Mouse (Mus musculus) urinary bladder, adult 18-20 months (tissue): ENCODE measurements around the gene Zic4.

Experiments used
- DNase-seq, 2 experiments: peaks; one replicate each; pipeline ENCODE4 v3.0.0; 2022; ENCODE audit warnings: low spot score in 2 of 2, mixed read lengths in 2 of 2

Zic4 gene

GRCm38 (mm10) chr9:91380458-91380914 is 18.3 kb downstream of the Zic4 start:
- DNase-seq, result no peak

- no peak for DNase-seq
Observed at GRCm38 (mm10) chr9:91381284-91382110, 19.3 kb downstream of the Zic4 start.

- DNase-seq, result no peak
Observed at GRCm38 (mm10) chr9:91382111-91382379, 19.8 kb downstream of the Zic4 start.

DNA sequence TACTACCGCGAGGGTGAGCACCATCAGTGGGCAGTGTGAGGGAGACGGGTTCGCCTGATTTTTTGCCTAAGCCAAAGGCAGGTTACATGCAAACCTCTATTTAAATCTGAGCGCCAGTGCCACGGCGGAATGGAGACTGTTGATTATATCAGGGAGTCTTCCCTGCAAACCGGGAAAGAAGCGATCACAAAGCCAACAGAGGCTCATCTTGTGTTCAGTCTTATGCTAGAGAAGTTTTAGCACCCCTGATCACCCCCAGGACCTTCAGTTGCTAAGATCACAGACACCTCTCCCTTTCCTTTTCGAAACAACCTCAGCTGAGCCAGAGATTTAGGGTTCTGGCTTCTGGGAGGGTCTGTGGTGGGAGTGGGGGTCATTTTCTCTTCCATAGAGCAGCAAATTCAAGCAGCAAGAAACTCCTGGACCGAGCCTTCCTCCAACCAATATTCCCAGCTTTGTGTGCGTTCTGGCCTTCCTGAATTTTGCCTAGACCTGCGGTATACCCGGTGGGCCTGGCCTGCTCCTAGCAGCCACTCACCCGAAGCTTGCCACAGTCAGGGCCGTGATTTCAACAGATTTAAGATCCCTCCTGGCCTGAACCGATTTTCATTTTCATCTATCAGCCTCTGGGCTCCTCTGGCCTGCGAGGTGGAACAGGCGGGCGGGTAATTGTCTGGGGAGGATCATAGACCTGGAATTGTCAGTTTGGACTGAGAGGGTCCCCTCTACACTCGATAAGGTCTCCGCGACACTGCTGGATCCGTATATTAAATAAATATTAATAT is 20.4 kb downstream of the Zic4 start:
- DNase-seq, result no peak

DNA sequence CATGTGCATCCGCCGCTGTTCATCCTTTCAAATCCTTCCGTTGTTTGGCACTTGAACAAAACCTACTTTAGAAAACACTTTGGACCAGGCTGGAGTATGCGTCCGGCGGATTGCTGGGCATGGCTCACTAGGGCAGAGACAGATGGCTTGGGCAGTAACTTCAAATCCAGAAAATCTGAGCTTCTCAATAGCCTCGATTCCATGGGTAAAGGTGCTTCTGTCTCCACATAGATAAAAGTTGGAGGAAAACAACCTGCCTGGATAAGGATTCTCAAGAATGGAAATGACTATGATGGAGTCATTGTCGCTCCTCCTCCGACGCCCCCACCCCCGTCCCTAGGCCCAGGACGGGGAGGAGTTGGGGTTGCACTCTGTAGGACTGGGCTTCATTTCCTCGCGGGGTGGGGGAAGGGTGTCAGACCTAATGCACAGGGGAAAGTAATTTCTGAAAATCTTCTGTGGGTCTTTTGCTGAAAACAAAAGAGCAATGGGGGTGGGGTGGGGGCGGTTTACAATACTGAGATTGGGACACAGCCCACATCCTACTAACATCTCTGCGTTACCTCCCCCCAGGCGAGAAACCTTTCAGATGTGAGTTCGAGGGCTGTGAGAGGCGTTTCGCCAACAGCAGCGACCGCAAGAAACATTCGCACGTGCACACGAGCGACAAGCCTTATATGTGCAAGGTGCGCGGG is 21.4 kb downstream of the Zic4 start:
- DNase-seq, result no peak

DNA sequence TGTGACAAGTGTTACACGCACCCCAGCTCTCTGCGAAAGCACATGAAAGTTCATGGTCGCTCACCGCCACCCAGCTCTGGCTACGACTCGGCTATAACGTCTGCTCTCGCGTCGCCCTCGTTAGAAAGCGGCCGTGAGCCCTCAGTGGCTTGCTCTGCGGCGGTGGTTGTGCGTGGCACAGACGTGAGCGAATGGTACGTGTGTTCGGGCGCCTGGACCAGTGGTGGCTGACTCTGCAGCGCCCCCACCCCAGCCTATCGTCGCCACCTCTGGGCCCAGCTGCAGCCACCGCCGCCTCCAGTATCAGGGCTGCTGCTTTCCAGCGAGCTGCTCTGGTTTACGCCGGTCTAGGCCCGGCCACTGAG is 21.9 kb downstream of the Zic4 start:
- no peak for DNase-seq

DNA sequence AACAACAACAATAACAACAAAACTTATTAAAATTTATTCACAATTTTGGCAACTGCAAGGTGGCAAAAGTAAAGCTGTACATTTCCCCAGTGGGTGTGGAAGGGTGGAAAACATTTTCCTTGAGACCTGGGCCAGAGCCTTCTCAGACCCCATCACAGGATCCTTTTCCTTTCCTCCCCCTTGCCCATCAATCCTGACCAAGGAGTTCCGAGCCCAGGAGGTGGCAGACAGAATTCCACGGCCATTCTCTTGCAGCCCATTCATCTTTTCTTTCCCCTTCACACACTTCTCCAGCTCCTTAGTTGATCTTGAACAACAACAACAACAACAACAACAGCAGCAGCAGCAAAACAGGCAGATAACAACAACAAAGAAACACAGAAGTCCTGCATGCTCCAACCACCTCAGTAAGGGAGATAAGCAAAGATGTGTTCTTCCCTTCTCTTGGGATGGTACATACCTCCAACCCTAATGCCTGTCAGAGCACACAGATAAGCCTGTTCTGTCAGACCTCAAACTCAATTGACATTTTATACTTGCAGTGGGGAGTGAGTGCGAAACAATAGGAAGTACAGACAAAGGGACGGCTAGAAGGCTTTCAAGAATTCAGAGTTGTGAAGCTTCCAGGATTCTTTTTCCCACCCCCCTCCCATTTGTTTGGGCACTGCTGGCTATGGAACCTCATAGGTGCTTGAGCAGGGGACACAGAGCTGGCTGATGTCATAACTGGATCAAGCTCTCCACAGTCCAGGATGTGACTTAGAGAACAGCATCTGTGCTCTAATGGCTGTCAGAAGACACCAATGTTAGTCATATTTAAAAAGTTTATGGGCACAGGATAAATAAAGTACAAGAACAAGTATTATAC is 22.7 kb downstream of the Zic4 start:
- no peak for DNase-seq

- no peak for DNase-seq
Observed at GRCm38 (mm10) chr9:91385561-91386430, 23.6 kb downstream of the Zic4 start.

GRCm38 (mm10) chr9:91386502-91386890 is 24.3 kb downstream of the Zic4 start:
- no peak for DNase-seq

- DNase-seq, result no peak
Observed at GRCm38 (mm10) chr9:91386891-91387739, 24.9 kb downstream of the Zic4 start.

DNA sequence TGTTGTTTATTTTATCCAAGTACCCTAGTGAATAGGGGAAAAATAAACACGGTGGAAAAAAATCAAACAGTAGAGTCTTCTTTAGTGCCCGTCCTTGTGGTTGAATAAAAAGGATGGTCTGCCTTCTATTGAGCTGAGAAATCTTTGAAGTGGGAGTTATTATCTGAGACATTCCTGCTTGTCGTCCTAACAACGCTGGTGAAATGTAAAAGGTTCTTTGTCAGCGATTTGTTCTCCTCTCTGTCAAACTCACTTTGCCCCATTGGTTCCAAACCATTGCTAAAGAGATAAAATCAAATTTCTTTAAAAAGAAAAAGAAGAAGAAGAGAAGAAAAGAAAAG is 25.5 kb downstream of the Zic4 start:
- no peak for DNase-seq

- DNase-seq, result no peak
Observed at GRCm38 (mm10) chr9:91388173-91388572, 26.0 kb downstream of the Zic4 start.

- DNase-seq, result no peak
Observed at GRCm38 (mm10) chr9:91393376-91394068, 31.3 kb downstream of the Zic4 start.

DNA sequence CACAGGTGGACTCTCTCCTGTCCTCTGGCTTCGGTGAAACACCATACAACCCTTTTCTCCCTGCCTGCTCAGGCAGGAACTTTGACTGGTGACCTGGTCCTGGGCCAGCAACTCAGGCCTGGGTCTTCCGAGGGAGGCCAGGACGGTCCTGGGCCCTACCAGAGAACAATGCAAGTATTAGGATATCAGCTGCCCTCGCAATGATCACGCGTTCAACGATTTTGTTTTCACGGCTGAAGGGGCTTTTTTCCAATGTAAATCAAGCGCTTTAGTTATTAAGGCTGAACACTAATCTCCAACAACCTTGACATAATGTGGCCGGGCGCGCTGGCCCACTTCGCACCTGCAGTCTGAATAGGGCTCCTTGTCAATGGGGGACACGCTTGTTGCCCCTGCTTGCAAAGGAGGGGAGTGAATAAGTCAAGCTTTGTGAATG is 32.0 kb downstream of the Zic4 start:
- no peak for DNase-seq

GRCm38 (mm10) chr9:91395066-91395772 is 33.0 kb downstream of the Zic4 start:
- DNase-seq, result no peak

DNA sequence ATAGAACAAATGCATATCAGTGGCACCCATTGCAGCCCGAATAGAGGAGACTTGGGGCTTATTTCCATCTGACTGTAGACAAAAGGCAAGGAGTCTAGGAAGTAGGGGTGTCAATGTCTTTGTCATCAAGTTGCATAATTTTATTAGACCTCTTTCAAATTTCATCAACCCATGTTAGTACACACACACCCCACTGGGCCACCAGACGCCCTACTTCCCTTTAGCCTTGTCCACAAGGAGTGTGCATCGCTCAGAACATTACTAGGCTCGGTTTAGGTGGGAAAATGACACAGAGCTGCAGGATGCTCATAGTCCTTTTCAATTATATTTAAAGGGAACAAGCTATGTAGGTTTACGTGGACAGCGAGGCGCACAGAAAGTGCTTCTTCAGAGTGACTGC is 37.8 kb downstream of the Zic4 start:
- DNase-seq, result no peak

DNA sequence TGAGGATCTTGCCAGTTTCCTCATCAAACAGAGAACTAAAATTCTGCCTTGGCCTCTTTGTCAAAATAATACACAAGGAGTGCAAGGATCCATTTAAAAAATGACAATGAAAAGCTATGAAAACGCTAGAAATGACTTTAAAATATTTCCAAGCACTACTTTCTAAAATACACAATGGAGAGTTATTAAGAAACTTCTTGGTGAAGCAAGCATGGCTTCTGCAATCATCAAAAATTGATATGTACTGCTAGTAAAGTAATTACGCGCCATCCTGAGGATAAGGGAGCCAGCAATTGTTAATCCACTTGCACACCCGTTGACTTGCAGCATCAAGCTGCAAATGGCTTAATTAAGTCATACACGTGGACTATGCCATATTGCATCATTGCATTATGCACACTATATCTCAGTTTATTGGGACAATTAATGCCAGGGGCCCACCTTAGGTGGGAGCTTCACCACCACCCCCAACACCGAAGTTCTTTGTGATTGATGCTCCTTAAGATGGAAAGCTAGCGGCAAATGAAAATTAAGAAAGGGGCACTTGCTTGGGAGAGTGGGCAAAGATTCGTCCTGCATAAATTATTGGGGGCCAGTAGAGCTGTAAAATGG is 38.4 kb downstream of the Zic4 start:
- no peak for DNase-seq

- no peak for DNase-seq
Observed at GRCm38 (mm10) chr9:91401471-91401870, 39.3 kb downstream of the Zic4 start.
